Mouse (Mus musculus): ENCODE results near the gene Blcap. TPM values are rescaled to one million over a fixed set of nuclear protein-coding genes. Genes with fewer than 3 reads are reported as not detected.

Blcap gene
- polyA plus RNA-seq, 1 experiment from 2014 or later: 110 TPM

DNA sequence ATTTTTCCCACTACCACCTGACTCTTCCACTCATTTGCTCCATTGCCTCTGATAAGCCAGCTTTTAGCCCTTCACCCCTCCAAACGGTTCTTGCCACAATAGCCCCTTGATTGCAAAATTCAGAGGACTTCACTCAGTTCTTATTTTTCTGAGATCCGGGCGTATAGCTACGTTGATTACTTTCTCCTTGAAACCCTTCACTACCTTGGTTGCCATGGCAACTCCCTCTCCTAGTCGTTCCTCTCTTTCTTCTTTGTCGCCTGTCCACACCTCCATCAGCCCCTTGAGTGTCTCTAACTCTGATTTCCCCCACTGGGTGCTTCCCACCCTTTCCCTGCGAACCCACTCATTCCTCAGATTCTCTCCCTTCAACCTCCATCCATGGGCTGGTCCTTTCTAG, 34.0 kb downstream of the Blcap start:
- Histone ChIP-seq H3K36me3 (ENCODE audit: control insufficient read depth, insufficient read depth, low read length) (no peaks in the 10 kb centered on the region), H3K9ac (ENCODE audit: low read length) (no peak overlapping the region), H3K4me2 (no peak overlapping the region), H3K27ac (ENCODE audit: low read depth, low read length) (no peak overlapping the region), H3K27me3 (ENCODE audit: control insufficient read depth, insufficient read depth, low read length) (peaks cover 22% of the 10 kb centered on the region), H3K4me3 (ENCODE audit: low read depth, low read length) (no peak overlapping the region), H3K9me3 (ENCODE audit: control insufficient read depth, low read length) (no peaks in the 10 kb centered on the region), H3K4me1 (ENCODE audit: control insufficient read depth, insufficient read depth, low read length) (peaks cover 41% of the 10 kb centered on the region)
- 17% methylated on average over 7 of the region's 7 CpGs for WGBS
- DNase-seq (ENCODE audit: low spot score, missing footprints) (no peak), ATAC-seq (ENCODE audit: low FRiP score) (no peak)

DNA sequence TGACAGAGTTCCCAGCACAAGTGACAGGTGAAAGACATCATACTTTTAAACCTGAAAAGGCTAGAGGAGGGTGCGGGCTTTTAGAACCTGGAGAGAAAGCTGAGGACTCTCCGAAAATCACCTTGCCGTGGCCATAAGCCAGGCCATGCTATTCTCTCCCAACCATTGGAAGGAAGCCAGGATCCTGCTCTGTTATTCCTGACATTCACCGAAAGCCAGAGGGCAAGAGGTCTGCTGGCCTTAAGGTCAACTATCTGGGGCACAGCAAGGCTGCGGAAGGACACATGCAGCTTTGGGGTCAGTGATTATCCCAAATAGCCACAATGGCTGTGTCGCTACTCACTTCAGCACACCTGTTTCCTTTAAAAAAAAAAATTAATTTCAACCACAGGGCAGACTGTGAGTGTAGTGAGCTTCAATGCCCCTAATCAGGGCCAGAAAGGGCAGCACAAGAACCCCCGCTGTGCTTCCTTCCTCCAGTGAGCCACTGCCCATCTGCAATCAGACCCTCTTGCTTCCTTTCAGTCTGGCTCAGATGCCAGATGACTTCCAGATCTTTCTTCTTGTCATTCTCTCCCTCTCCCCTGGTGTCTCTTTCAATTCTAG, 34.5 kb downstream of the Blcap start:
- Histone ChIP-seq H3K4me3 (ENCODE audit: low read depth, low read length) (no peak overlapping the region), H3K9ac (ENCODE audit: low read length) (no peak overlapping the region), H3K27ac (ENCODE audit: low read depth, low read length) (no peak overlapping the region), H3K4me1 (ENCODE audit: control insufficient read depth, insufficient read depth, low read length) (peaks cover 35% of the 10 kb centered on the region), H3K9me3 (ENCODE audit: control insufficient read depth, low read length) (no peaks in the 10 kb centered on the region), H3K27me3 (ENCODE audit: control insufficient read depth, insufficient read depth, low read length) (peaks cover 22% of the 10 kb centered on the region), H3K4me2 (no peak overlapping the region), H3K36me3 (ENCODE audit: control insufficient read depth, insufficient read depth, low read length) (no peaks in the 10 kb centered on the region)
- WGBS: 55% methylated on average over 7 of the region's 7 CpGs
- ATAC-seq (ENCODE audit: low FRiP score) (no peak), DNase-seq (ENCODE audit: low spot score, missing footprints) (no peak)

DNA sequence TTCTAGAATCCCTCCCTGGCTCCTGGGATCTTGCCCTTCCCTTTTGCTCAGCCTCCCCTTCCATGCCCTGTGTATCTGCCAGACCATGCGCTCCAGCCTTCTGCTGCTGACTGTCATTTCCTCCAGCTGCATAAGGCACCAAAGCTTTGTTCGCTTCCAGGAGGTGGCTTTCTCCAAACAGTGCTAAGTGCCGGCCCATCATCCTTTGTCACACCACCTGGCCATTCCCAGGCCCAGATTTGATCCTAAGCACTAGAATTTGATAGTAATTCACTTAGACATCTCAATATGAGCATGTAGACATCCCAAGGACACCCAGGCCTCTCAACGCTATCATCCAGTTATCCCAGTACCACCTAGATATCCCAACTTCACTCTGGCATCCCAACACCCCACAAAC, 36.9 kb downstream of the Blcap start:
- H3K27ac ChIP-seq (ENCODE audit: low read depth, low read length): no peak overlapping the region
- peaks cover 21% of the 10 kb centered on the region for H3K4me1 ChIP-seq (ENCODE audit: control insufficient read depth, insufficient read depth, low read length)

DNA sequence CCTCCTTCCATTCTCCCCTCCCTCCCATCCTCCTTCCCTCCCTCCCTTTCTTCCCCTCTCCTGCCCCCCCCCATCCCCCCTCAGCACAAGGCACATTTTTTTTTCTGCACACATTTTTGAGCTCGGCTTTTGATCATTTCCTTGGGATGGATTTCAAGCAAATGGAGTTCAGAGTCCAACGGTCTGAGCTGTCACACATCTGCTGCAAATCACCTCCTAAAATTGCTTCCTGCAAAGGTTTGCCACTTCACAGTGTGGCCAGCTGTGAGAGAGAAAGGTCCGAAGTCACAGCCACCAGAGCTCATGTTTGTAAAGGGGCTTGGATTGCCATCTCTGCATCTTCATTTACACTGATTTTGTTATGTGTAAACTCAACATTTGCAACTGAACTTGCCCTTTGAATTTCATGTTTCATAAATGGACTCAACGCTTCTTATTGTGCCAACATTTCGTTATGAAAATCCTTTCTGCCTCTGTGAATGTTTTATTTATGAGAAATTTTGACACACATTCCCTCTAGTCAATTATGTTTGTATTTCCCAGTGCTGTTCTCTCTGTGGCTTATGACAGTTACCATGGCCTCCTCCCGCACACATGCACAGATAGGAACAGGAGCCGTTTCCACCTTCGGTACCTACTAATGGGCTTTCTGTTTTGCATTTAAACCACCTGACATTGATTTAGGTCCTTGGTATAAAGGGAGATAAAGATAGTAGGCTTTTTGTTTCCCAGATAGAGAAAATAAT, 39.2 kb downstream of the Blcap start:
- Histone ChIP-seq H3K9ac (ENCODE audit: low read length) (no peak overlapping the region), H3K36me3 (ENCODE audit: control insufficient read depth, insufficient read depth, low read length) (no peaks in the 10 kb centered on the region), H3K9me3 (ENCODE audit: control insufficient read depth, low read length) (no peaks in the 10 kb centered on the region), H3K27me3 (ENCODE audit: control insufficient read depth, insufficient read depth, low read length) (peaks cover 14% of the 10 kb centered on the region; the same call in 1 of the 2 replicates), H3K4me3 (ENCODE audit: low read depth, low read length) (no peak overlapping the region), H3K4me1 (ENCODE audit: control insufficient read depth, insufficient read depth, low read length) (peaks cover 16% of the 10 kb centered on the region), H3K4me2 (no peak overlapping the region), H3K27ac (ENCODE audit: low read depth, low read length) (0 out of 2 replicates have a peak overlapping the region, but pooled peaks have one; percentile 35)
- WGBS: 68% methylated on average over 8 of the region's 8 CpGs
- ATAC-seq (ENCODE audit: low FRiP score) (no peak), DNase-seq (ENCODE audit: low spot score, missing footprints) (no peak)

More for the DNA sequence above, 36.9 kb downstream of the Blcap start:
- Histone ChIP-seq H3K9ac (ENCODE audit: low read length) (no peak overlapping the region), H3K4me2 (no peak overlapping the region), H3K36me3 (ENCODE audit: control insufficient read depth, insufficient read depth, low read length) (no peaks in the 10 kb centered on the region), H3K4me3 (ENCODE audit: low read depth, low read length) (no peak overlapping the region), H3K27me3 (ENCODE audit: control insufficient read depth, insufficient read depth, low read length) (peaks cover 22% of the 10 kb centered on the region), H3K9me3 (ENCODE audit: control insufficient read depth, low read length) (no peaks in the 10 kb centered on the region)
- DNase-seq (ENCODE audit: low spot score, missing footprints): no peak
- no peak for ATAC-seq (ENCODE audit: low FRiP score)
- 58% methylated on average over 4 of the region's 4 CpGs for WGBS

DNA sequence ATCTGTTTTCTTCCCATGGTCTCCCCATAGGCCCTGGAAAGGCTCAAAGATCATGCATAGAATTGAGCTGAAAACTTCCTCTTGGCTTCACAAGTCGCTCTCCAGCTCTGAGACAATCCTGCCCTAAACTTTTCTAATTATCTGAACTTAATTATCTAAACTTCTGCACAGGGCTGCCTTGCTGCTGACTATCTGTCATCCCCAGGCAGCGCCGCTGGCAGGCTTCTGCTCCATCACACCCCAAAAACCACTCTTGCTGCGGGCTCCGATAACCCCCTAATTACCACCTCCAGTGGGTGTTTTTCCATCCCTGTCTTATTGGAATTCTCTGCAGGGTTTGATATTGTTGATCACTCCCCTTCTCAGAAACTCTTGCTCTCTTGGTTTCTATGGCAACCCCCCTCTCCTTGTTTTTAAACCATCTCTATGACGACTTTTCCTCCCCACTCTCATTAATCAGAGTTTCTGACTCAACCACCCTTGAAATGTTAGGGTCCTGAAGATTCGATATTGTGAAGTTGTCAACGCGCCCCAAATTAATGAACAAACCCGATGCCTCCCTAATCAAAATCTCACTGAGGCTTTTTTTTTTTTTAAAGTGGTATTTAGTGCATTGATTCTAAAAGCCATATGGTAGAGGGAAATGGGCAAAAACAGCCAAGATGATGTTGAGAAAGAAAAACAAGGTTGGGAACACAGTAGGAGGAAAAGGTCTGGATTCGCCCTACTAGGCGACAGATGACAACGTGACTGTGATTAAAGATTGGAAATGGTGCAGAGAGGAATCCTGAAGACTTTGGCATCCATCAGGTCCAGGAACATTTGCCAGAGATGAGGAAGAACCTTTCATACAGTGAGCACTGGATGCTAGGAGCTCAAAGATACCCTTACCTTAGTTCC, 40.8 kb downstream of the Blcap start:
- 77% methylated on average over 13 of the region's 13 CpGs for WGBS
- Histone ChIP-seq H3K9me3 (ENCODE audit: control insufficient read depth, low read length) (no peaks in the 10 kb centered on the region), H3K4me3 (ENCODE audit: low read depth, low read length) (no peak overlapping the region), H3K27ac (ENCODE audit: low read depth, low read length) (no peak overlapping the region), H3K27me3 (ENCODE audit: control insufficient read depth, insufficient read depth, low read length) (peaks cover 11% of the 10 kb centered on the region; the same call in 1 of the 2 replicates), H3K4me2 (no peak overlapping the region), H3K9ac (ENCODE audit: low read length) (no peak overlapping the region), H3K4me1 (ENCODE audit: control insufficient read depth, insufficient read depth, low read length) (peaks cover 14% of the 10 kb centered on the region), H3K36me3 (ENCODE audit: control insufficient read depth, insufficient read depth, low read length) (no peaks in the 10 kb centered on the region)
- ATAC-seq (ENCODE audit: low FRiP score) (no peak), DNase-seq (ENCODE audit: low spot score, missing footprints) (no peak)

DNA sequence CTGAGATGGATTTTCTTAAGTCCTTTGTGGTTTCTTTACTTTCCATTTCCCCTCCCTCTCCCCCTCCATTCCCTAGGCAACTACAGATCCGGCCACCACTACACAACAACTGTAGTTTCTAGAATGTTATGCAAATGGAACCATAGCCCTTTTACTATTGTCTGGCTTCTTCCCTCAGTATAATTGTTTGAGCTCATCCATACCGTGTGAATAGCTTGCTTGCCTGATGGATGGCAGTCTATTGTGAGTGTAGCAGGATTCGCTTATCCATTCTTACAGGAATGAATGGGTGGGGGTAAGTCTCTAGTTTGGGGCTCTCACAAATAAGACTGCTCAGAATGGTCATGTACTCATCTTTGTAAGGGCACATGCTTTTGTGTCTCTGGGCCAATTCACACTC, 48.5 kb downstream of the Blcap start:
- no peak overlapping the region for H3K4me2 ChIP-seq
- no peaks in the 10 kb centered on the region for H3K9me3 ChIP-seq (ENCODE audit: control insufficient read depth, low read length)
- H3K27ac ChIP-seq (ENCODE audit: low read depth, low read length): no peak overlapping the region
- H3K27me3 ChIP-seq (ENCODE audit: control insufficient read depth, insufficient read depth, low read length): 0 out of 2 replicates have a peak, but pooled peaks cover 2% of the 10 kb centered on the region
- DNase-seq (ENCODE audit: low spot score, missing footprints) (no peak), ATAC-seq (ENCODE audit: low FRiP score) (peak; percentile 79)
- H3K4me1 ChIP-seq (ENCODE audit: control insufficient read depth, insufficient read depth, low read length): peaks cover 21% of the 10 kb centered on the region
- no peak overlapping the region for H3K9ac ChIP-seq (ENCODE audit: low read length)
- WGBS: 31% methylated on average over 3 of the region's 3 CpGs
- no peak overlapping the region for H3K4me3 ChIP-seq (ENCODE audit: low read depth, low read length)
- no peaks in the 10 kb centered on the region for H3K36me3 ChIP-seq (ENCODE audit: control insufficient read depth, insufficient read depth, low read length)

DNA sequence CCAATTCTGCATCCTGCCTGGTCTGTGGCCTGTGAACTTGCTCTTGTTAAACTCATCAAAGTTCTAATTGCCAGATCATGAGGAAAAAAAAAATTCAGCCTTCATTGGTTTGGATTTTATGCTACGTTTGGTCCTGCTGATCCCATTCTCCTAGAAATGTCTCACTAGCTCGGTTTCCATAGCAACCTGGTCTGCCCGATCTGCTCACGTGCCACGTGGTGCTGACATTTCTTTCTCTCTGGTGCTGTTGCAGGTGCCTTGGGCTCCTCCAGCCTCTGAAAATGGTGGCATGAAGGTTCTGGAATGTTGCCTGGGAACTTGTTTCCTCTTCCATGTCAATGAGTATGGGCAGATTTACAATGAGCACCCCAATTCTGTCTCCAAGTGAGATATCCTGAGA, 50.6 kb downstream of the Blcap start:
- no peak for DNase-seq (ENCODE audit: low spot score, missing footprints)
- Histone ChIP-seq H3K4me1 (ENCODE audit: control insufficient read depth, insufficient read depth, low read length) (peaks cover 21% of the 10 kb centered on the region), H3K27ac (ENCODE audit: low read depth, low read length) (no peak overlapping the region), H3K9me3 (ENCODE audit: control insufficient read depth, low read length) (no peaks in the 10 kb centered on the region), H3K4me2 (no peak overlapping the region), H3K36me3 (ENCODE audit: control insufficient read depth, insufficient read depth, low read length) (no peaks in the 10 kb centered on the region), H3K4me3 (ENCODE audit: low read depth, low read length) (no peak overlapping the region), H3K27me3 (ENCODE audit: control insufficient read depth, insufficient read depth, low read length) (peaks cover 4% of the 10 kb centered on the region; the same call in 1 of the 2 replicates), H3K9ac (ENCODE audit: low read length) (no peak overlapping the region)
- no peak for ATAC-seq (ENCODE audit: low FRiP score)
- WGBS: 16% methylated on average over 5 of the region's 5 CpGs

DNA sequence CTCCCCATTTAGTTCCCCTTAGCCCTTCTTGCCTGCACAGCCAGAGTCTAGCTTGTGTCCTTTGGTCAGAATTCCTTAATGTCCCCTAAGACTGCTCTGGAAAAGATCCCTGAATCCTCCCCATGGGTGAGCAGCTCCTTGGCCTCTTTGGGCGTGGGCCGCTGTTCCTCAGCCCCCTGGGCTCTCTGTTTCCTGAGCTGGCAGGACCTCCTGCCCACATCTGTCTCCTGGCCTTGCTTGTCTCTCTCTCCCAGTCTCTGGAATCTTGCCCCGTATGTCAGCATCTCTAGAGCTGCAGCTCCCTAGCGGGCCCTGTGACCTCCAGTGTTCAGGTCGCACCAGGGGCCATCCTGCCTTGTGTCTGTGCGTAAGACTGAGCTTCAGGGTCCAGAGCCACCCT, 51.6 kb downstream of the Blcap start:
- peaks cover 4% of the 10 kb centered on the region; the same call in 1 of the 2 replicates for H3K27me3 ChIP-seq (ENCODE audit: control insufficient read depth, insufficient read depth, low read length)
- no peak overlapping the region for H3K4me3 ChIP-seq (ENCODE audit: low read depth, low read length)
- no peaks in the 10 kb centered on the region for H3K9me3 ChIP-seq (ENCODE audit: control insufficient read depth, low read length)
- peaks cover 25% of the 10 kb centered on the region for H3K4me1 ChIP-seq (ENCODE audit: control insufficient read depth, insufficient read depth, low read length)
- no peaks in the 10 kb centered on the region for H3K36me3 ChIP-seq (ENCODE audit: control insufficient read depth, insufficient read depth, low read length)
- DNase-seq (ENCODE audit: low spot score, missing footprints) (no peak), ATAC-seq (ENCODE audit: low FRiP score) (no peak)
- H3K9ac ChIP-seq (ENCODE audit: low read length): no peak overlapping the region
- H3K27ac ChIP-seq (ENCODE audit: low read depth, low read length): no peak overlapping the region
- 53% methylated on average over 6 of the region's 6 CpGs for WGBS
- H3K4me2 ChIP-seq: no peak overlapping the region

All from midbrain, embryonic 11.5 days (tissue).